Mouse (Mus musculus) small intestine, adult 2 months (tissue): ENCODE data around the gene Pou2f1.

Experiments
- CTCF ChIP-seq: fragments of 200-500 bp; IDR thresholded peaks from 2 replicates; pipeline ENCODE4 v1.5.1; 2012; ENCODE audit warnings: low read depth, mild to moderate bottlenecking, control low read depth, inconsistent platforms, low read length, moderate library complexity, mixed read lengths; ENCODE audit not compliant: insufficient replicate concordance, insufficient read length; ENCODE audit errors: extremely low read depth
- POLR2A ChIP-seq: fragments of 200-500 bp; IDR thresholded peaks from 2 replicates; pipeline ENCODE4 v1.6.1; 2012; ENCODE audit warnings: low read depth, mild to moderate bottlenecking, control low read depth, inconsistent platforms, low read length, moderate library complexity

DNA sequence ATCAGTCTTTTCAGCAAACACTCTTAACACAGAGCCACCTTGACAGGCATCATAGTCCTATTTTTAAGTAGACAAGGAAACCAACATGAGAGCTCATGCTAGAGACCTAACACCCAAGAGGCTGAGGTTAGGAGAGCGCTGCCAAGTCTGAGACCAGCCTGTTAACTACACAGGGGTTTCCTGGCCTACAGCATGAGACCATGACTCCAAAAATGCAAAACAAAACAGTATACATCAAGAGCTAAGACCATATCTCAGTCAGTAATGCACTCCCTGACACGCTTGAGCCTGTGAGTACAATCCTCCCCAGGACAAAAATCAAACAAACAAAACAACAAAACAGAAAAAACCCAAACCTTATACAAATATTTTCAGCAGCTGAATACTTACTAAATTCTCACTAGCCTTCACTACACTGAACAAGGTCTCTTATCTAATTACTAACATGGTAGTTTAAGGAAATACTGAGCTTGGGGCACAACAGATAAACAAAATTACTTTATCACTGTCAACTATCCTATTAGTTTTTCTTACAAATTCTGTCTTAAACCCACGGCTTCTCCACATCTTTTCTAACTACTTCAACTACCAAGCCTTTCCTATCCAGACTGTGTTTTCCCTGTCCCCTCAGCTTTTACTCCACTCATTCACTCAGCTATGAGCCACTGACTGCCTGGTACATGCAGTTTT is 33.3 kb downstream of the Pou2f1 start:
- no peak for TF ChIP-seq CTCF
- no peak for TF ChIP-seq POLR2A
